Mouse (Mus musculus): ENCODE results near the gene Capzb.

DNA sequence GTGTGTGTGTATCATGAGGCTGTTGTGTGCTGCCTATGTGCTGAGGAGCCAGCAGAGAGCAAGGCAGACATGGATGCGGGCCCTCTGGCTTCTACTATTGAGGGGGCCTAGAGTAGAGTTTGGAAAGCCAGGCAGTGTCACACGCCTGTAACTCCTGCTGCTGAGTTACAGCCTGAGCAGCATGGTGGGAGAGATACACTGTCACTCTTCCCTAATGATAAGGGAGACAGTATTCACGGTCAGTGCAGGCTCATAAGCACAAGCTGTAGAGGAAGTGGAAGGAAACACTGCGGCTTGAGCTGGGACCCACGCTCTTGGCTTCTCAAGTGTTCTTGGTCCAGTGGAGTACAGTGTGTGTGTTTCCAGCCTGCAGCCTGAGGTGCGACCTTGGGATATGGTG lies 3.8 kb downstream of the Capzb start:
- TF ChIP-seq CTCF (IDR thresholded peaks at IDR 0.05; ENCODE audit: borderline replicate concordance, extremely low read depth, insufficient read depth, insufficient read length): no peak
- TF ChIP-seq POLR2A (IDR thresholded peaks at IDR 0.05; ENCODE audit: borderline replicate concordance, extremely low read depth, insufficient read depth, insufficient read length, poor library complexity, severe bottlenecking): no peak

Measured in brain, embryonic 14.5 days (tissue).